ENCODE assay signal across 26 mouse cellular contexts in the genomic region with DNA sequence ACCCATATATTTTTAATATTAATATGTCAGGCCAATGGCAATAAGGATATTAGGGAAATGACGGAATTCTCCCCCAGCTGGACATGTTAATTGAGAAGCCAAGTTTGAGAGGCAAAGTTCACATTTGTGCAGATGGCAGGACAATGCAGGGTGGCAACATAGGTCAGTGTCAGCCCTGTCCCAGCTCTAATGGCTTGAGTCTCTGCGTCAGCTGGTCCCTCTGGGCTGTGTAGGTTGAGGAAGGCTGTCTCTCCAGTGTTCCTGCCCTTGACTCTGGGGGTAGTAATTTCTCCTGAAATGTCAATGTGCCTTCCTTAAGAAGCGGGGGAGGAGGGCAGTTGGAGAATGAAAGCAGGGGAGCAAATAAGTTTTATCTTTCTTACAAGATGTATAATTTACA.
DNase-seq lines count a peak whose midpoint lies in the region; ATAC-seq and TF ChIP-seq lines count a peak whose summit lies in the region.
"Had no signal": no experiment of that assay in that cellular context is flagged by ENCODE, and none has a peak within 500 bp of the region (broad histone marks: within the 10 kb centered on the region; RNA-seq: fewer than 3 reads in every experiment).

No protein-coding gene starts in this region.

- no peaks in the 10 kb centered on the region for H3K4me1 ChIP-seq in hindbrain, embryonic 11.5 days (replicated peaks; ENCODE audit: control insufficient read depth, insufficient read depth, low read length)
- H3K4me1 ChIP-seq in hindbrain, postnatal 0 days (ENCODE audit: insufficient read depth, low read length) = no peaks in the 10 kb centered on the region
- peaks cover 5% of the 10 kb centered on the region for H3K4me1 ChIP-seq in liver, adult 2 months (ENCODE audit: control insufficient read depth, insufficient read depth, low read length)
- no peaks in the 10 kb centered on the region for H3K4me1 ChIP-seq in liver, postnatal 0 days (ENCODE audit: insufficient read depth)
- H3K4me1 ChIP-seq: embryonic facial prominence, embryonic 10.5 days; embryonic facial prominence, embryonic 13.5 days; forebrain, embryonic 12.5 days; forebrain, embryonic 15.5 days; heart, embryonic 12.5 days; heart, embryonic 15.5 days had no signal

- no peak for TF ChIP-seq POLR2A in liver, adult 2 months (IDR thresholded peaks at IDR 0.05; ENCODE audit: extremely low read depth, insufficient read depth, low read length)

- no peak for TF ChIP-seq CTCF in hindbrain, postnatal 0 days (IDR thresholded peaks at IDR 0.05; ENCODE audit: low read depth)
- no peak for TF ChIP-seq CTCF in liver, adult 2 months (IDR thresholded peaks at IDR 0.05; ENCODE audit: low read depth, low read length)
- TF ChIP-seq CTCF in liver, postnatal 0 days (IDR thresholded peaks at IDR 0.05; ENCODE audit: low read depth) = no peak

- no peak for TF ChIP-seq EP300 in liver, postnatal 0 days (IDR thresholded peaks at IDR 0.05; ENCODE audit: low read depth)

- no peak overlapping the region for H3K4me3 ChIP-seq in hindbrain, embryonic 11.5 days (ENCODE audit: low read depth, low read length)
- no peak overlapping the region for H3K4me3 ChIP-seq in hindbrain, postnatal 0 days (ENCODE audit: low read length)
- H3K4me3 ChIP-seq in liver, adult 2 months (ENCODE audit: insufficient read depth, low read depth, low read length) = no peak overlapping the region
- H3K4me3 ChIP-seq in liver, postnatal 0 days (ENCODE audit: low read depth, low read length) = no peak overlapping the region
- H3K4me3 ChIP-seq: embryonic facial prominence, embryonic 10.5 days; embryonic facial prominence, embryonic 13.5 days; erythroblast, embryonic 14.5 days; forebrain, embryonic 12.5 days; forebrain, embryonic 15.5 days; heart, embryonic 12.5 days; heart, embryonic 15.5 days; hindbrain, embryonic 13.5 days had no signal

- no peak for DNase-seq in hindbrain, embryonic 11.5 days (ENCODE audit: low spot score)
- DNase-seq in hindbrain, postnatal 0 days (ENCODE audit: low spot score) = no peak
- peak; percentile 16 for DNase-seq in liver, adult 2 months (ENCODE audit: extremely low read depth, low read depth, low spot score)
- no peak for DNase-seq in liver, postnatal 0 days
- DNase-seq in embryo, embryonic 10.5 days (ENCODE audit: low spot score) = peak; percentile 41
- DNase-seq in embryo, embryonic 11 days = peak; percentile 18
- no peak for DNase-seq in left cerebral cortex, adult 18-20 months (ENCODE audit: low spot score in 2 of 2)
- DNase-seq: adrenal gland, adult 2 months; adrenal gland, postnatal 14 days; cerebellum, adult 11 months; cerebellum, adult 2 months; cerebellum, adult 9-11 months; cerebellum, postnatal 25 days; gastrocnemius, postnatal 25 days; heart, adult 18-20 months; heart, postnatal 10 days; heart, postnatal 4 days had no signal

- no peaks in the 10 kb centered on the region for H3K27me3 ChIP-seq in hindbrain, embryonic 11.5 days (ENCODE audit: control insufficient read depth, insufficient read depth, low read length)
- H3K27me3 ChIP-seq in hindbrain, postnatal 0 days (ENCODE audit: insufficient read depth, low read length) = no peaks in the 10 kb centered on the region
- no peaks in the 10 kb centered on the region for H3K27me3 ChIP-seq in liver, adult 2 months (ENCODE audit: control insufficient read depth, insufficient read depth, low read length)
- H3K27me3 ChIP-seq in liver, postnatal 0 days (ENCODE audit: insufficient read depth, low read length) = no peaks in the 10 kb centered on the region
- H3K27me3 ChIP-seq: embryonic facial prominence, embryonic 13.5 days; forebrain, embryonic 15.5 days; heart, embryonic 12.5 days; heart, embryonic 15.5 days; hindbrain, embryonic 13.5 days had no signal

- no peaks in the 10 kb centered on the region for H3K36me3 ChIP-seq in hindbrain, embryonic 11.5 days (ENCODE audit: control insufficient read depth, insufficient read depth, low read length)
- H3K36me3 ChIP-seq in hindbrain, postnatal 0 days (ENCODE audit: insufficient read depth, low read length) = no peaks in the 10 kb centered on the region
- no peaks in the 10 kb centered on the region for H3K36me3 ChIP-seq in liver, adult 2 months (ENCODE audit: control insufficient read depth, insufficient read depth, low read length)
- H3K36me3 ChIP-seq in liver, postnatal 0 days (replicated peaks; ENCODE audit: insufficient read depth, low read length) = no peaks in the 10 kb centered on the region
- H3K36me3 ChIP-seq: embryonic facial prominence, embryonic 10.5 days; embryonic facial prominence, embryonic 13.5 days; forebrain, embryonic 12.5 days; forebrain, embryonic 15.5 days; heart, embryonic 12.5 days; heart, embryonic 15.5 days; hindbrain, embryonic 13.5 days had no signal

- H3K4me2 ChIP-seq in hindbrain, embryonic 11.5 days (replicated peaks; ENCODE audit: low read depth, low read length) = no peak overlapping the region
- H3K4me2 ChIP-seq in hindbrain, postnatal 0 days (ENCODE audit: low read depth, low read length) = no peak overlapping the region
- H3K4me2 ChIP-seq in liver, postnatal 0 days (ENCODE audit: low read depth, low read length) = no peak overlapping the region
- H3K4me2 ChIP-seq: embryonic facial prominence, embryonic 13.5 days; forebrain, embryonic 12.5 days; forebrain, embryonic 15.5 days; heart, embryonic 12.5 days; heart, embryonic 15.5 days; hindbrain, embryonic 13.5 days had no signal

- H3K79me2 ChIP-seq in liver, adult 2 months (ENCODE audit: control insufficient read depth, insufficient read depth, low read length) = no peaks in the 10 kb centered on the region

- no peak overlapping the region for H3K9ac ChIP-seq in hindbrain, embryonic 11.5 days (ENCODE audit: low read depth, low read length)
- no peak overlapping the region for H3K9ac ChIP-seq in hindbrain, postnatal 0 days (replicated peaks; ENCODE audit: low read length)
- no peak overlapping the region for H3K9ac ChIP-seq in liver, adult 2 months (ENCODE audit: low read depth, low read length)
- H3K9ac ChIP-seq in liver, postnatal 0 days (replicated peaks) = no peak overlapping the region
- H3K9ac ChIP-seq: embryonic facial prominence, embryonic 13.5 days; forebrain, embryonic 12.5 days; forebrain, embryonic 15.5 days; heart, embryonic 12.5 days; heart, embryonic 15.5 days; hindbrain, embryonic 13.5 days had no signal

- H3K27ac ChIP-seq in hindbrain, embryonic 11.5 days (ENCODE audit: low read depth, low read length) = no peak overlapping the region
- H3K27ac ChIP-seq in hindbrain, postnatal 0 days = no peak overlapping the region
- H3K27ac ChIP-seq in liver, adult 2 months (replicated peaks; ENCODE audit: insufficient read depth, low read depth, low read length) = no peak overlapping the region
- H3K27ac ChIP-seq in liver, postnatal 0 days (ENCODE audit: low read depth) = no peak overlapping the region
- H3K27ac ChIP-seq: embryonic facial prominence, embryonic 10.5 days; embryonic facial prominence, embryonic 13.5 days; forebrain, embryonic 12.5 days; forebrain, embryonic 15.5 days; heart, embryonic 15.5 days; hindbrain, embryonic 13.5 days had no signal

- WGBS in hindbrain, embryonic 11.5 days = 55% methylated on average over 3 of the region's 3 CpGs
- 75% methylated on average over 3 of the region's 3 CpGs for WGBS in hindbrain, postnatal 0 days
- WGBS in liver, adult 2 months = 73% methylated on average over 3 of the region's 3 CpGs
- 76% methylated on average over 3 of the region's 3 CpGs for WGBS in liver, postnatal 0 days (ENCODE audit: insufficient replicate concordance)

- ATAC-seq in hindbrain, embryonic 11.5 days (ENCODE audit: low FRiP score) = 0 out of 2 replicates have a peak, but pooled peaks have one; percentile 49
- no peak for ATAC-seq in hindbrain, postnatal 0 days
- no peak for ATAC-seq in liver, postnatal 0 days
- ATAC-seq: CD4-positive, CD25-positive, alpha-beta regulatory T cell, adult 4 months; forebrain, embryonic 15.5 days had no signal

- H3K9me3 ChIP-seq in hindbrain, embryonic 11.5 days (ENCODE audit: control insufficient read depth, low read length) = no peaks in the 10 kb centered on the region
- no peaks in the 10 kb centered on the region for H3K9me3 ChIP-seq in hindbrain, postnatal 0 days (ENCODE audit: low read length)
- no peaks in the 10 kb centered on the region for H3K9me3 ChIP-seq in liver, postnatal 0 days (ENCODE audit: low read length)
- H3K9me3 ChIP-seq: embryonic facial prominence, embryonic 10.5 days; embryonic facial prominence, embryonic 13.5 days; forebrain, embryonic 12.5 days; forebrain, embryonic 15.5 days; heart, embryonic 12.5 days; heart, embryonic 15.5 days; hindbrain, embryonic 13.5 days had no signal

Comparison
In these comparisons a context has a peak if more than half of its experiments do, and no peak if none do; other contexts are left out.
1. DNase-seq: peak in liver, adult 2 months (single experiment), embryo, embryonic 10.5 days (single experiment) and embryo, embryonic 11 days (single experiment); none in hindbrain, embryonic 11.5 days (single experiment), hindbrain, postnatal 0 days (single experiment), liver, postnatal 0 days (single experiment) and left cerebral cortex, adult 18-20 months (0 of 2).